In genomic region chr11:75053020-75053419, GRCm38 (mm10) we compare ENCODE assay signal across 14 mouse cellular contexts.
DNase-seq lines count a peak whose midpoint lies in the region; ATAC-seq and TF ChIP-seq lines count a peak whose summit lies in the region.
"Had no signal": no experiment of that assay in that cellular context is flagged by ENCODE, and none has a peak within 500 bp of the region (broad histone marks: within the 10 kb centered on the region; RNA-seq: fewer than 3 reads in every experiment).

No protein-coding gene starts in this region.

- no peak for TF ChIP-seq EP300 in lung, postnatal 0 days (IDR thresholded peaks at IDR 0.05)

- no peaks in the 10 kb centered on the region for H3K27me3 ChIP-seq in lung, postnatal 0 days (replicated peaks; ENCODE audit: insufficient read depth, low read length)
- H3K27me3 ChIP-seq in intestine, embryonic 16.5 days (replicated peaks; ENCODE audit: control insufficient read depth, insufficient read depth, low read length): no peaks in the 10 kb centered on the region
- no peaks in the 10 kb centered on the region for H3K27me3 ChIP-seq in stomach, embryonic 15.5 days (replicated peaks)
- H3K27me3 ChIP-seq: embryonic facial prominence, embryonic 13.5 days; hindbrain, embryonic 15.5 days; Patski had no signal

- no peak overlapping the region for H3K4me3 ChIP-seq in lung, postnatal 0 days (ENCODE audit: low read depth, low read length)
- H3K4me3 ChIP-seq in intestine, embryonic 16.5 days (ENCODE audit: low read length): no peak overlapping the region
- H3K4me3 ChIP-seq in stomach, embryonic 15.5 days (replicated peaks): no peak overlapping the region
- H3K4me3 ChIP-seq: embryonic facial prominence, embryonic 13.5 days; hindbrain, embryonic 15.5 days had no signal

- H3K4me1 ChIP-seq in lung, postnatal 0 days (ENCODE audit: insufficient read depth, low read depth, low read length): peaks cover 42% of the 10 kb centered on the region; the same call in 1 of the 2 replicates
- peaks cover 53% of the 10 kb centered on the region for H3K4me1 ChIP-seq in intestine, embryonic 16.5 days (ENCODE audit: control insufficient read depth, insufficient read depth, low read length)
- peaks cover 51% of the 10 kb centered on the region for H3K4me1 ChIP-seq in stomach, embryonic 15.5 days

- H3K27ac ChIP-seq in lung, postnatal 0 days (ENCODE audit: low read length): peak overlapping the region; percentile 72
- peak overlapping the region; percentile 89 for H3K27ac ChIP-seq in intestine, embryonic 16.5 days (ENCODE audit: low read length)
- H3K27ac ChIP-seq in stomach, embryonic 15.5 days: peak overlapping the region; percentile 93

- 58% methylated on average over 2 of the region's 2 CpGs for WGBS in lung, postnatal 0 days
- 70% methylated on average over 2 of the region's 2 CpGs for WGBS in intestine, embryonic 16.5 days
- WGBS in stomach, embryonic 15.5 days: 41% methylated on average over 2 of the region's 2 CpGs

- no peak overlapping the region for H3K9ac ChIP-seq in lung, postnatal 0 days (replicated peaks; ENCODE audit: low read depth)
- H3K9ac ChIP-seq in intestine, embryonic 16.5 days (ENCODE audit: low read depth, low read length): no peak overlapping the region
- no peak overlapping the region for H3K9ac ChIP-seq in stomach, embryonic 15.5 days
- H3K9ac ChIP-seq: embryonic facial prominence, embryonic 13.5 days; hindbrain, embryonic 15.5 days had no signal

- no peaks in the 10 kb centered on the region for H3K36me3 ChIP-seq in lung, postnatal 0 days (ENCODE audit: insufficient read depth, low read length)
- H3K36me3 ChIP-seq in intestine, embryonic 16.5 days (ENCODE audit: control insufficient read depth, insufficient read depth, low read length): no peaks in the 10 kb centered on the region
- H3K36me3 ChIP-seq in stomach, embryonic 15.5 days: no peaks in the 10 kb centered on the region

- no peak for TF ChIP-seq CTCF in lung, postnatal 0 days (IDR thresholded peaks at IDR 0.05)

- ATAC-seq in lung, postnatal 0 days: peak; percentile 13; the same call in 1 of the 2 replicates
- no peak for ATAC-seq in intestine, embryonic 16.5 days
- ATAC-seq in stomach, embryonic 15.5 days (ENCODE audit: insufficient read depth, low FRiP score, low read depth): no peak
- ATAC-seq in megakaryocyte, adult 5-6 weeks (ENCODE audit: poor library complexity, severe bottlenecking): no peak
- ATAC-seq: Patski had no signal

- no peak overlapping the region for H3K4me2 ChIP-seq in lung, postnatal 0 days (replicated peaks; ENCODE audit: low read depth, low read length)
- H3K4me2 ChIP-seq in intestine, embryonic 16.5 days (ENCODE audit: low read depth, low read length): no peak overlapping the region
- no peak overlapping the region for H3K4me2 ChIP-seq in stomach, embryonic 15.5 days
- H3K4me2 ChIP-seq: hindbrain, embryonic 15.5 days had no signal

- H3K9me3 ChIP-seq in lung, postnatal 0 days (ENCODE audit: low read length): no peaks in the 10 kb centered on the region
- no peaks in the 10 kb centered on the region for H3K9me3 ChIP-seq in intestine, embryonic 16.5 days (ENCODE audit: control insufficient read depth, low read length)
- no peaks in the 10 kb centered on the region for H3K9me3 ChIP-seq in stomach, embryonic 15.5 days
- H3K9me3 ChIP-seq: embryonic facial prominence, embryonic 13.5 days; hindbrain, embryonic 15.5 days had no signal

- peak; percentile 43 to 55 for DNase-seq in heart, adult 18-20 months
- no peak for DNase-seq in heart, adult 8-10 months (ENCODE audit: low spot score)
- DNase-seq in lung, postnatal 0 days (ENCODE audit: low spot score): peak; percentile 55
- DNase-seq in lung, postnatal 36 days: no peak
- DNase-seq in spleen, postnatal 14 days (ENCODE audit: low spot score in 2 of 2): no peak
- DNase-seq: adrenal gland, postnatal 14 days; B cell, adult 2 months; cerebellum, adult 8-10 months had no signal

Comparison
In these comparisons a context has a peak if more than half of its experiments do, and no peak if none do; other contexts are left out.
1. DNase-seq: peak in heart, adult 18-20 months (2 of 2) and lung, postnatal 0 days (single experiment); none in heart, adult 8-10 months (single experiment), lung, postnatal 36 days (single experiment) and spleen, postnatal 14 days (0 of 2).
2. Peak in every context shown above with its lines, with median percentiles within 50 percentile points of each other: H3K27ac ChIP-seq.